Mouse (Mus musculus): ENCODE results near the gene Gbx2. TPM values are rescaled to one million over a fixed set of nuclear protein-coding genes. Genes with fewer than 3 reads are reported as not detected.

The Gbx2 gene
- polyA plus RNA-seq, 1 experiment: not detected

- no peaks in the 10 kb centered on the region for H3K4me1 ChIP-seq (ENCODE audit: control insufficient read depth, insufficient read depth, low read length)
- H3K4me3 ChIP-seq (ENCODE audit: insufficient read depth, low read depth, low read length): no peak overlapping the region
- no peak for TF ChIP-seq POLR2A (IDR thresholded peaks at IDR 0.05; ENCODE audit: insufficient read depth, low read depth, low read length)
- no peak overlapping the region for H3K27ac ChIP-seq (ENCODE audit: insufficient read depth, low read depth, low read length)
- WGBS: 97% methylated on average over 2 of the region's 2 CpGs
These were observed 28.7 kb downstream of the Gbx2 start for GRCm38 (mm10) chr1:89902236-89902635.

- Histone ChIP-seq H3K4me1 (ENCODE audit: control insufficient read depth, insufficient read depth, low read length) (no peaks in the 10 kb centered on the region), H3K4me3 (ENCODE audit: insufficient read depth, low read depth, low read length) (no peak overlapping the region), H3K27ac (ENCODE audit: insufficient read depth, low read depth, low read length) (no peak overlapping the region)
- TF ChIP-seq CTCF (IDR thresholded peaks at IDR 0.05; ENCODE audit: insufficient read depth, low read depth, low read length): no peak
- TF ChIP-seq POLR2A (IDR thresholded peaks at IDR 0.05; ENCODE audit: insufficient read depth, low read depth, low read length): no peak
- WGBS: 90% methylated on average over 4 of the region's 4 CpGs
These were observed 29.6 kb downstream of the Gbx2 start for GRCm38 (mm10) chr1:89901381-89901780.

- Histone ChIP-seq H3K4me3 (ENCODE audit: insufficient read depth, low read depth, low read length) (no peak overlapping the region), H3K4me1 (ENCODE audit: control insufficient read depth, insufficient read depth, low read length) (no peaks in the 10 kb centered on the region), H3K27ac (ENCODE audit: insufficient read depth, low read depth, low read length) (no peak overlapping the region)
- no peak for TF ChIP-seq CTCF (IDR thresholded peaks at IDR 0.05; ENCODE audit: insufficient read depth, low read depth, low read length)
- TF ChIP-seq POLR2A (IDR thresholded peaks at IDR 0.05; ENCODE audit: insufficient read depth, low read depth, low read length): no peak
- 81% methylated on average over 11 of the region's 11 CpGs for WGBS
These were observed 31.1 kb downstream of the Gbx2 start for GRCm38 (mm10) chr1:89899761-89900445.

GRCm38 (mm10) chr1:89899036-89899435 lies 31.9 kb downstream of the Gbx2 start:
- no peaks in the 10 kb centered on the region for H3K4me1 ChIP-seq (ENCODE audit: control insufficient read depth, insufficient read depth, low read length)
- H3K4me3 ChIP-seq (ENCODE audit: insufficient read depth, low read depth, low read length): no peak overlapping the region
- H3K27ac ChIP-seq (ENCODE audit: insufficient read depth, low read depth, low read length): no peak overlapping the region
- TF ChIP-seq POLR2A (IDR thresholded peaks at IDR 0.05; ENCODE audit: insufficient read depth, low read depth, low read length) (no peak), CTCF (IDR thresholded peaks at IDR 0.05; ENCODE audit: insufficient read depth, low read depth, low read length) (no peak)
- WGBS: 86% methylated on average over 2 of the region's 2 CpGs

GRCm38 (mm10) chr1:89895801-89896200 lies 35.2 kb downstream of the Gbx2 start:
- no peak for TF ChIP-seq CTCF (IDR thresholded peaks at IDR 0.05; ENCODE audit: insufficient read depth, low read depth, low read length)
- no peak for TF ChIP-seq POLR2A (IDR thresholded peaks at IDR 0.05; ENCODE audit: insufficient read depth, low read depth, low read length)
- 96% methylated on average over 5 of the region's 5 CpGs for WGBS

GRCm38 (mm10) chr1:89892281-89892680 lies 38.7 kb downstream of the Gbx2 start:
- WGBS: 73% methylated on average over 7 of the region's 7 CpGs
- Histone ChIP-seq H3K4me1 (ENCODE audit: control insufficient read depth, insufficient read depth, low read length) (peaks cover 4% of the 10 kb centered on the region; the same call in 1 of the 2 replicates), H3K4me3 (ENCODE audit: insufficient read depth, low read depth, low read length) (no peak overlapping the region), H3K27ac (ENCODE audit: insufficient read depth, low read depth, low read length) (no peak overlapping the region)
- TF ChIP-seq CTCF (IDR thresholded peaks at IDR 0.05; ENCODE audit: insufficient read depth, low read depth, low read length) (no peak), POLR2A (IDR thresholded peaks at IDR 0.05; ENCODE audit: insufficient read depth, low read depth, low read length) (no peak)

More at GRCm38 (mm10) chr1:89895801-89896200, 35.2 kb downstream of the Gbx2 start:
- Histone ChIP-seq H3K27ac (ENCODE audit: insufficient read depth, low read depth, low read length) (no peak overlapping the region), H3K4me3 (ENCODE audit: insufficient read depth, low read depth, low read length) (no peak overlapping the region), H3K4me1 (ENCODE audit: control insufficient read depth, insufficient read depth, low read length) (peaks cover 4% of the 10 kb centered on the region; the same call in 1 of the 2 replicates)

GRCm38 (mm10) chr1:89891400-89891799 lies 39.6 kb downstream of the Gbx2 start:
- TF ChIP-seq CTCF (IDR thresholded peaks at IDR 0.05; ENCODE audit: insufficient read depth, low read depth, low read length): no peak
- TF ChIP-seq POLR2A (IDR thresholded peaks at IDR 0.05; ENCODE audit: insufficient read depth, low read depth, low read length): no peak
- Histone ChIP-seq H3K4me3 (ENCODE audit: insufficient read depth, low read depth, low read length) (no peak overlapping the region), H3K4me1 (ENCODE audit: control insufficient read depth, insufficient read depth, low read length) (peaks cover 4% of the 10 kb centered on the region; the same call in 1 of the 2 replicates), H3K27ac (ENCODE audit: insufficient read depth, low read depth, low read length) (no peak overlapping the region)
- WGBS: 85% methylated on average over 6 of the region's 6 CpGs

GRCm38 (mm10) chr1:89885696-89886095 lies 45.3 kb downstream of the Gbx2 start:
- H3K4me1 ChIP-seq (ENCODE audit: control insufficient read depth, insufficient read depth, low read length): no peaks in the 10 kb centered on the region
- WGBS: 83% methylated on average over 4 of the region's 4 CpGs
- no peak overlapping the region for H3K27ac ChIP-seq (ENCODE audit: insufficient read depth, low read depth, low read length)
- H3K4me3 ChIP-seq (ENCODE audit: insufficient read depth, low read depth, low read length): no peak overlapping the region
- TF ChIP-seq CTCF (IDR thresholded peaks at IDR 0.05; ENCODE audit: insufficient read depth, low read depth, low read length) (no peak), POLR2A (IDR thresholded peaks at IDR 0.05; ENCODE audit: insufficient read depth, low read depth, low read length) (no peak)

GRCm38 (mm10) chr1:89884335-89884734 lies 46.6 kb downstream of the Gbx2 start:
- TF ChIP-seq POLR2A (IDR thresholded peaks at IDR 0.05; ENCODE audit: insufficient read depth, low read depth, low read length) (no peak), CTCF (IDR thresholded peaks at IDR 0.05; ENCODE audit: insufficient read depth, low read depth, low read length) (no peak)
- 96% methylated on average over 8 of the region's 8 CpGs for WGBS
- no peak overlapping the region for H3K27ac ChIP-seq (ENCODE audit: insufficient read depth, low read depth, low read length)
- no peak overlapping the region for H3K4me3 ChIP-seq (ENCODE audit: insufficient read depth, low read depth, low read length)
- H3K4me1 ChIP-seq (ENCODE audit: control insufficient read depth, insufficient read depth, low read length): no peaks in the 10 kb centered on the region
